Mouse (Mus musculus): ENCODE data around the gene Pnpla8.
"Not testable (repeated sequence)": the region's sequence is repeated elsewhere in the genome, so short reads cannot be mapped to it uniquely, and the experiment has no call there.

Pnpla8 gene

GRCm38 (mm10) chr12:44269311-44269831 lies 48.2 kb downstream of the Pnpla8 start:
- peak; percentile 32 for DNase-seq (ENCODE audit: low read depth, low spot score)

DNA sequence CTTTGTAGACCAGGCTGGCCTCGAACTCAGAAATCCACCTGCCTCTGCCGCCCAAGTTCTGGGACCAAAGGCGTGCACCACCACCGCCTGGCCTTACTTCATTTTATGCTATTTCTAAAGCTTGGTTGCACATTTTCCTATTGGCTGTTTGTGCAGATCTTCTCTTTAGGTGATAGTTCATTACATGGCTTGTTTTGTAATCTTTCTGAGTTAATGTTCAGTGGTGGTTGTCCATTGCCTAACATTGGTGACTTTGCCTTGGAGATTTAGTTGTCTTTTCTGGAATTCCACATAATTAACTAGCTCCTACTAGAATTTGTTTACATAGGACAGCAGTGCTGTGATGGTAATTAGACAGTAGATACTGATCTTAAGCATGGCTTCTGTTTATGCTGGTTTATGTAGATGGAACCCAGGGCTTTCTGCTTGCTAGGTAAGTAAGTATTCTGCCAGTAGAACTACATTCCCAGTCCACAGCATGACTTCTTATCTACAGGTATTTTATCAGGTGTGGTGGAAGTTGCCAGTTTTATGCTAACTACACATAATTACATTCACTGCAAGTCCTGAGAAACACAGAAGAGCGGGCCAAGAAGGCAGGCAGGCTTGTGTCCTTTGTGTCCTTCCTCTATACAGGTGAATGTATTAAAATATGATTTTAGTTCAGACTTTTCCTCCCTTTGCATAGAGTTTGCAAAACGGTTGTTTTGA lies 53.1 kb downstream of the Pnpla8 start:
- DNase-seq (ENCODE audit: low read depth, low spot score): no peak

GRCm38 (mm10) chr12:44280147-44280546 lies 59.0 kb downstream of the Pnpla8 start:
- not testable (repeated sequence) for DNase-seq (ENCODE audit: low read depth, low spot score)

DNA sequence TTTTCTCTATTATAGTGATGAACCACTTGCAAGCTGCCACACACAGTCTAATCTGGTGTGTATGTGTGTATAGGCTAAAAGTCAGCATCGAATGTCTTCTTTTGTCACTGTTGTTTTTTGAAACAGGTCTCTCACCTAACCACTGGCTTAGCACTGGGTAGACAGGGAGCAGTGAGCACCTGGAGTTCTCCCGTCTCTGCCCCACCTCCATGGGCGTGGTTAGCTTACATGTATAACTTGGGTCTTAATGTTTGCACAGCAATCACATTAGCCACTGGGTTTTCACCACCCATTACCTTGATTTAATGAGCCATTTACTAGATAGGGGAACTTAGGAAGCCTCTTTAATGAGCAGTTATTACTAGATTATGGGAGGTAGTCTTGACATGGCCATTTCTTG lies 60.4 kb downstream of the Pnpla8 start:
- DNase-seq (ENCODE audit: low read depth, low spot score): no peak

GRCm38 (mm10) chr12:44283378-44283777 lies 62.2 kb downstream of the Pnpla8 start:
- no peak for DNase-seq (ENCODE audit: low read depth, low spot score)

- DNase-seq (ENCODE audit: low read depth, low spot score): no peak
Observed at GRCm38 (mm10) chr12:44286992-44287391, 65.8 kb downstream of the Pnpla8 start.

GRCm38 (mm10) chr12:44292281-44292680 lies 71.1 kb downstream of the Pnpla8 start:
- peak; percentile 37 for DNase-seq (ENCODE audit: low read depth, low spot score)

DNA sequence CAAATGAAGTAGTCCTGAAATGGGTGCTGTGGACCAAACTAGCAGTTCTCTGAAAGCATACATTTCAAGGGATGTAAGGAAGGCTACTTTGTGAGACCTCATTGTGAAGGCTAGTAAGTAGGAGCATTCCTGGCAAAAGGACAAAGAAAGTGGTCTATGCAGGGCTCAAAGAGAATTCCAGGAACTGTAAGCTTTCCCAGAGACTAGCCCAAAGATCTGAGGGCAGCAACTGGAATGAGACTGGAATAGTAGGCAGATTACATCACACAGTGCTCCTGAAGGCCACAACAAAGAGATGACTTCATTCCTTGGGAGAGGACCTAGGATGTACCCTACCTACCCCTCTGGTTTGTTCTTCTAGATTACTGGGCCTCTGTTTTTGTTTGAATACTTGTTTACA lies 79.6 kb downstream of the Pnpla8 start:
- DNase-seq (ENCODE audit: low read depth, low spot score): no peak

GRCm38 (mm10) chr12:44304012-44304411 lies 82.8 kb downstream of the Pnpla8 start:
- DNase-seq (ENCODE audit: low read depth, low spot score): no peak

GRCm38 (mm10) chr12:44304869-44305268 lies 83.7 kb downstream of the Pnpla8 start:
- DNase-seq (ENCODE audit: low read depth, low spot score): no peak

DNA sequence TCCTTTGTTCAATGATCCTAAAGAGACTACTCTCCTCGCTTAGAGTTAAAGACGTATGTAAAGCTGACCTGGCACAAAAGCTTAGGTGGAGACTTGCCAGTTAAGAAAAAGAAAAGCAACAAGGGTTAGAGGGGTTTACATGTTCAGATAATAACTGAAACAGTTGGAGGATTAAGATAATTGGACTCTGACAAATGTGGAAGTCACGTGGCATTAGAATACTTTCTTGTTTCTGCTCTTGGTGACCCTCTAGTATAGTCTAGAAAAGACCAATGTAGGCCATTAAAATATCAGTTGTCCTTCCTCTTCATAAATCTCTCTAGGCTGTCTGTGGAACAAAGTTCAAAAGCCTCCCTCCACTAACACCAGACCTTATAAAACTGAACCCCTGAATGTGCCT lies 87.1 kb downstream of the Pnpla8 start:
- no peak for DNase-seq (ENCODE audit: low read depth, low spot score)

- no peak for DNase-seq (ENCODE audit: low read depth, low spot score)
Observed at GRCm38 (mm10) chr12:44315212-44315611, 94.0 kb downstream of the Pnpla8 start.

GRCm38 (mm10) chr12:44325091-44325490 lies 103.9 kb downstream of the Pnpla8 start:
- DNase-seq (ENCODE audit: low read depth, low spot score): no peak

GRCm38 (mm10) chr12:44327452-44327851 lies 106.3 kb downstream of the Pnpla8 start:
- DNase-seq (ENCODE audit: low read depth, low spot score): no peak

DNA sequence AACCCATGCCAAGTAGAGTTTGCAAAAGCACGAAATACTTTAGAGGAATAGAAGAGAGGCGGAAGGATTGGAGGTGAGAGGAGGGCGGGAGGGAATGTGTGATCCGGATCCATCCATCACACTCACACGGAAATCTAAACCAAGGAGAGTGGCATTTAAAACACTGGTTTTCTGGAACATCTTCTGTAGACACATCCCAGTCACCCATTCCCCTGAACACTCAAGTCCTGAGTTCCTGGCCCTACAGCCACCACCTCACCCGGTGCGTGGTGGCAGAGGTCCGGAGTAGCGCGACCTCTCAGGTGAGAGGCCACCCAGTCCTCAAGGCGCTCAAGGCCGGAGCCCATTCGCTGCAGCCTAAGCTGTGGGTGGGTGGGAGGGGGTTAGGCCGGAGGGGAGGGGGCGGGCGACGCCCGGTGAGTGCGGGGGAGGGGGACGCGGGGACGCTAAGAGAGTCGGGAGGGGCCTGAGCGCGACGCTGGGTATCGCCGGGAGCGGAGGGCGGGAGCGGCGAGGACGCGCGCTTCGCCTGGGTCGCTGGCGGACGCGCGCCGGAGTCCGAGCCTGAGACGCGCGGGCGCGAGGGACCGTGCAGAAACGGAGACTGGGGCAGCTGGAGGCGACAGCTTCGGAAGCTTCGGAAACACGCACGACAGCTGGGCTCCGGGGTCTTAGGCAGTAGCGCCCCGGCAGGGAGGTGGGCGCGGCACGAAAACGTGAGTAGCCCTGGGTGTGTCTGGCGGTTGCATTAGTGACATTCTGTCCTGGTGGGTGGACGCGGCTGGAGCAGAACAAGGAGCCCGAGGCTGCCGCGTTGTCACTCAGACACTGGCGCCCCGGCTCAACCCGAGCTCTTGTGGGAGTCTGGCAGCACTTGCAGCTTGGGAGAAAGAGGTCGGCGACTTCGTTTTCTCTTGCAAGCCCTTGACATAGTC lies 107.5 kb downstream of the Pnpla8 start, which contains the start of gene Nrcam:
Nrcam (plus strand) TSS at position 505 of the 935 bp plus-strand sequence.
- peak; percentile 52 for DNase-seq (ENCODE audit: low read depth, low spot score)

GRCm38 (mm10) chr12:44329316-44330215 lies 108.4 kb downstream of the Pnpla8 start:
- no peak for DNase-seq (ENCODE audit: low read depth, low spot score)

DNA sequence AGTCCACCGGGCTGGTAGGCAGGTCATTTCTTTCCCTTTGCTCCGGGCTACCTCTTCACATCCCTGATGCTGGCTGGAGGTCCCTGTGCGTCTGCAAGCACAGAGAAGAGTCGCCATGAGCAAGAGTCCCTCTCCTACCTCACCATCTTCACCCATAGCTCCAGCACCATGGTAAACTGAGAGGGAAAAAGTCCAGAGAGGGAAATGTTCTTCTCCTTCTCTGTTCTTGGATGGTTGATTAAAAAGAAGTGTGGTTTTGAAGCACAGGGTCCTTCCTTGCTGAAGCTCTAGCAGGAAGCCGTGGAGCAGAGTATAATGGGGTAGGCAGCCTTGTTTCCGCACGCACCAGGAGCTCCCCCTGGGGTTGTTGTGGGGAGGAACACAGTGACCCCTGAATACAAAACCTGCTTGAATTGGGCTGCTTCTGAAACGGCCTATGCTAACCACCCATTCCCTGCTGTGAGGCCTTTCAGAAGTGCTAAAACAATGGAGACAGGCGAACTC lies 109.1 kb downstream of the Pnpla8 start:
- no peak for DNase-seq (ENCODE audit: low read depth, low spot score)

- no peak for DNase-seq (ENCODE audit: low read depth, low spot score)
Observed at GRCm38 (mm10) chr12:44337136-44337640, 116.0 kb downstream of the Pnpla8 start.

DNA sequence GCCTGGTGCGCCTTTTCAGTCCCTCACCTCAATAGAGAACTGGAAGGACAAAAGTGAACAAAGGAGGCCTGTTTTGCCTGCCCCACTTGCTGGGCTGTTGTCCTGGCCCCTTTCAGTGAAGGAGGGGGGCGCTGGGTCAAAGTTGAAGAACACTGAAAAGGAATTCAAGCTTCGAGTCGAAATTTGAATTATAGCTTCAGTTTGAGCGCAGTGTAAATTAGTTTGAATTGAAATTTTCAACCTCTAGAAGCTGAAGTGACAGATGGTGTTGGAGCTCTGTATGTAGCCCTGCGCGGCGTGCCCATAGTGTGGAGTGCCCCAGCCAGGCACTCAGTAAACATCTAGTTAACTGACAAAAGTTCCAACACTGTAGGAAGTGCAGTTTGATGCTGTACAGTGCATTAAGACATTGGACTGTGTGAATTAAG lies 117.0 kb downstream of the Pnpla8 start:
- no peak for DNase-seq (ENCODE audit: low read depth, low spot score)

GRCm38 (mm10) chr12:44344075-44344474 lies 122.9 kb downstream of the Pnpla8 start:
- DNase-seq (ENCODE audit: low read depth, low spot score): no peak

- no peak for DNase-seq (ENCODE audit: low read depth, low spot score)
Observed at GRCm38 (mm10) chr12:44345251-44345650, 124.1 kb downstream of the Pnpla8 start.

Measured in brain, embryonic 18.5 days (tissue).